Mouse (Mus musculus): ENCODE measurements around the gene Fras1. TPM values are rescaled to one million over a fixed set of nuclear protein-coding genes. Genes with fewer than 3 reads are reported as not detected.

Gene Fras1
- polyA plus RNA-seq, 1 experiment from 2014 or later, result 7.0 TPM

DNA sequence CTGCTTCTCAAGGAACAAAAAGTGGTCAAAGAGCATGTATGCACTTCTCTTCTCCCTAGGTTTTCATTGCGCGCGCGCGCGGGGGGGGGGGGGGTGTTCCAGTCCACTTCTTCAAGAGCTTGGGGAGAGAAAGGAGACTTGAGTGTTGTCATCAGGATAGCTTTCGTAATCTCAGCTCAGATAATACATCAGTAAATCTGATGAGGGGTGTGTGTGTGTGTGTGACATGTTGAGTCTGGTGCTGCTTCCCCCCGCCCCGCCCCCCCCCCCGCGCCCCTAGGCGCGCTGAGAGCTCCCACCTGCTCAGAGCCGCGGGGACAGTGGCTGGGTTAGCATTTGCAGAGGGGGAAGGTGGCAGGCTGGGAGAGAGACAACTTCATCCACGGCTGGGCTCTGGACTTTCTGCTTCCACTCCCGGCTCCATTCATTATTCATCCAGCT, 1.7 kb downstream of the Fras1 start:
- H3K4me3 ChIP-seq, result peak overlapping the region; percentile 66
- H3K9ac ChIP-seq, result peak overlapping the region; percentile 76
- H3K27me3 ChIP-seq, result peaks cover 9% of the 10 kb centered on the region; the same call in 1 of the 2 replicates
- 0 out of 2 replicates have a peak, but pooled peaks have one; percentile 4 for ATAC-seq (ENCODE audit: low FRiP score)
- no peaks in the 10 kb centered on the region for H3K36me3 ChIP-seq
- H3K27ac ChIP-seq, result no peak overlapping the region
- H3K9me3 ChIP-seq, result no peaks in the 10 kb centered on the region
- H3K4me2 ChIP-seq, result peak overlapping the region; percentile 88
- 1% methylated on average over 10 of the region's 17 CpGs for WGBS
- H3K4me1 ChIP-seq (replicated peaks), result peaks cover 23% of the 10 kb centered on the region

DNA sequence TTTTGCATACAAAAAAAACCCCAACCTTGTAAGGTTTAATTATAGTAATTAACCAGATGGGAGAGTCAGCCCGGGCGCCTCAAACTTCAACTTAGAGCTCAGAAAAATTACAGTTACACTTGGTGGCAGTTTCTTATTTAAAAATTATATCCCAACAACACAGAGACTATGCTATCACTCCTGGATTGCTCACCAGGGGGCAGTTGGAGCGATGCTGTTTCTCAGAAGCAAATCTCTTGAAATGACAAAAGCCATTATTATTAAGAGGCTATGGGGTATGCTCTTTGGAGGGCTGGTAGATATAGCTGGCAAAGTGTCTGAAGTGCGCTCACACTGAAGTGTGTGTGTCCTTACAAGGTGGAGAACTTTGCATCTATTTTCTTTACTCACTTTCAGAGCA, 2.5 kb downstream of the Fras1 start:
- H3K36me3 ChIP-seq, result no peaks in the 10 kb centered on the region
- no peaks in the 10 kb centered on the region for H3K9me3 ChIP-seq
- WGBS, result 57% methylated on average over 4 of the region's 4 CpGs
- peak overlapping the region; percentile 88 for H3K4me2 ChIP-seq
- H3K27ac ChIP-seq, result no peak overlapping the region
- H3K4me1 ChIP-seq (replicated peaks), result peaks cover 23% of the 10 kb centered on the region
- H3K9ac ChIP-seq, result no peak overlapping the region
- no peak for ATAC-seq (ENCODE audit: low FRiP score)
- peak overlapping the region; percentile 66; the same call in 1 of the 2 replicates for H3K4me3 ChIP-seq
- H3K27me3 ChIP-seq, result peaks cover 9% of the 10 kb centered on the region; the same call in 1 of the 2 replicates

DNA sequence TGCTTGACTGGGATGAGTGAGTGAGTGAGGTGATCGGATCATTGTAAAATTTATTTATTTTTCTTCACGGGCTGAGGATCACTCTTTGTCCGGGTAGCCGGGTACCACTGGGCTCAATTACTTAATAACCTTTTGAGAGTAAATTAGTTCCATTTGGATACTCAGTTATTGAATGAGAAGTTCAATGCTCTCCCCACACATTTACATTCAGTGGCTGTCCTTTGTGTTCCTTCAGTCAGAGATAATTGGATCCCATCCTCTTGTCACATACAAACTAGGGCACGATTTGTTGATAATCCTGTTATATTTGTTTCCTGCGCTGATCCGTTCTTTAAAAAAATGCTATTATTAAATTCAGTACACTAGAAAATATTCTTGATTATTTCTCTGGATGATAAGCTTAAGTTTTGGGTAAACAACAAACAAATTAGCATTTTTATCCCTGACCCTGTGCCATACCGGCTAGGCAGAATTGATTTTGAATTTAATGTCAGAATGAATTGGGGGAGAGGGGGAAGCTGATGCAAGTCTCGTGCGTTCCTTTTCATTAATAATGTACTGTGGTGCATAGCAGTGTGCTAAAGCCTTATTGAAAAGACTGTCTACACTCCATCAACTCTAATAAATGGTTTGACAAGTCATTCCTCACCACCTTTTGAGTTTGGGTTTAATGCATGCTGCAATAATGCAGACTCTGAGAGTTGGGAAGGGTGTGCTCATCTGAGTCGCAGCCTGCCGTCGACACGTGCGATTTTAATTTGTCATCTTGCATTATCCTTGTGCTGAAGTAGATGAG, 12.6 kb downstream of the Fras1 start:
- H3K9me3 ChIP-seq, result no peaks in the 10 kb centered on the region
- 39% methylated on average over 15 of the region's 15 CpGs for WGBS
- 0 out of 2 replicates have a peak, but pooled peaks have one; percentile 52 for ATAC-seq (ENCODE audit: low FRiP score)
- no peak overlapping the region for H3K4me3 ChIP-seq
- H3K27me3 ChIP-seq, result no peaks in the 10 kb centered on the region
- H3K9ac ChIP-seq, result no peak overlapping the region
- H3K4me1 ChIP-seq (replicated peaks), result peaks cover 4% of the 10 kb centered on the region
- no peaks in the 10 kb centered on the region for H3K36me3 ChIP-seq
- H3K4me2 ChIP-seq, result no peak overlapping the region
- H3K27ac ChIP-seq, result no peak overlapping the region

DNA sequence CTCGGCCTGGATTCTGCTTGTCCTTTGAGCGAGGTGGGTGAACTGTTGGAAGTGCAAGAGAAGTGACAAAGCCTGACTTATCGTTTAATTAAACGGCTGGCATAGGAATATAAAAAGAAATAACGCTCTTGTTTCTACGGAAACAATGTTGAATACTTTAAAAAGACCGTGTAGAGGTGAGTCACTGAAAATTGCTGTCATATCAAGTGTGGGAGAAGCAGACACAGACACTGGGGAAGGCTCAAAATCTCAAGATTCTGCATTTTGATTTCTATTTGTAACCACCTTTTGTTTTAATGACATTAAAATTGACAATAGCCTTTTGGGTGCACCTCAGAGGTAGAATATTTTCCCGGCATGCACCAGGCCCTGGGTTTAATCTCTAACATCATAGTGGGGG, 14.6 kb downstream of the Fras1 start:
- no peak overlapping the region for H3K4me2 ChIP-seq
- H3K9ac ChIP-seq, result no peak overlapping the region
- 91% methylated on average over 8 of the region's 8 CpGs for WGBS

DNA sequence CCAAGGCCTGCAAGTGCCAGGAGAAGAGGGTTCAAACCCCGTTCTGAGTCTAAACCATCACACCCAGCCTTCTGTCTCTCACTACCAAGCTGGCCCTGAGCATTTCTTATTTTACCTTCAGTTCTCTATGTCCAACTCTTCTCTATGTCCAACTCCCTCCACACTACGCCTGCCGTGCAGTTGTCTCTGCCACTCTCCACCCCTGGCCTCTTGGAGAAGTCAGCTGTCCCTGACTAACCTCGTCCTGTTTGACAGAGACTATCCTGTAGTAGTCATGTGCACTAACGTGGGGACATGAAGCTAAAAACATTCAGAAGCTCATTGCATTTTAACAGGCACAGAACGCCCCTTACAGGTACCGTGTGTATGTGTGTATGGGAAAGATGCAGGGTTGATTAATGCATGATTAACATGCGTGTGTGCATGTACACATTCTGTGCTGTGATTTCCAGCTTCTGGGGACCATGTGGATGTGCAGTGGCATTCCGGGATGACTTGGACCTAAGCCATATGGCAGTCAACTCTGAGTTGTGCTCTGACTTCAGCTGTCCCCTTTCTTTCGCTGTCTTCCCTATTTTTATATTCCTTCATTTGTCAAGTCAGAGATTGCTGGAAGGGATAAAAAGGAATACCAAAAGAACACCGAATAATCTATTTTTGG, 16.3 kb downstream of the Fras1 start:
- Histone ChIP-seq H3K9ac (no peak overlapping the region), H3K4me2 (no peak overlapping the region), H3K4me1 (replicated peaks) (peaks cover 4% of the 10 kb centered on the region), H3K27ac (no peak overlapping the region), H3K27me3 (no peaks in the 10 kb centered on the region), H3K36me3 (no peaks in the 10 kb centered on the region), H3K9me3 (no peaks in the 10 kb centered on the region), H3K4me3 (no peak overlapping the region)
- 91% methylated on average over 11 of the region's 11 CpGs for WGBS
- ATAC-seq (ENCODE audit: low FRiP score), result no peak

More for the DNA sequence above, 14.6 kb downstream of the Fras1 start:
- H3K27me3 ChIP-seq, result no peaks in the 10 kb centered on the region
- peaks cover 4% of the 10 kb centered on the region for H3K4me1 ChIP-seq (replicated peaks)
- H3K9me3 ChIP-seq, result no peaks in the 10 kb centered on the region
- no peak overlapping the region for H3K27ac ChIP-seq
- H3K4me3 ChIP-seq, result no peak overlapping the region
- no peaks in the 10 kb centered on the region for H3K36me3 ChIP-seq
- no peak for ATAC-seq (ENCODE audit: low FRiP score)

DNA sequence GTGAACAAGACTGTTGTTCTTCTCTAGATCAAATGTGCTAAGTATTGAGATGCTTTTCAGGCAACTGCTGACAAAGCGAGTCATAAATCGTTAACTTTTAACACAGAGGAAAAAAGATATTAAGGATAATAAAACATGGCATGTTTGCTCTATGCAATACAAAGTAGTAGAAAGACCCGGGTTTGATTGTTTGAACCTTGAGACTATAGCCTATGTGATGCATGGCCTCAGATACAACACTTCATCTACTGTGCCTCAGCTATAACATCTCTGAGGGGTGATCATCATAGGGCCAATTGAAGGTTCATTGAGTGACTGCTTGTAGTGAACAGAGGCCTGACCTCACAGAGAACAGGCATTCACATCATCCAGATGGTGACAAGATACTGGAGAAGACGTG, 17.3 kb downstream of the Fras1 start:
- no peak overlapping the region for H3K9ac ChIP-seq
- no peak overlapping the region for H3K4me3 ChIP-seq
- no peaks in the 10 kb centered on the region for H3K27me3 ChIP-seq
- no peak overlapping the region for H3K27ac ChIP-seq
- H3K9me3 ChIP-seq, result no peaks in the 10 kb centered on the region
- H3K36me3 ChIP-seq, result no peaks in the 10 kb centered on the region
- no peak overlapping the region for H3K4me2 ChIP-seq
- H3K4me1 ChIP-seq (replicated peaks), result peaks cover 4% of the 10 kb centered on the region
- no peak for ATAC-seq (ENCODE audit: low FRiP score)
- 90% methylated on average over 4 of the region's 4 CpGs for WGBS

DNA sequence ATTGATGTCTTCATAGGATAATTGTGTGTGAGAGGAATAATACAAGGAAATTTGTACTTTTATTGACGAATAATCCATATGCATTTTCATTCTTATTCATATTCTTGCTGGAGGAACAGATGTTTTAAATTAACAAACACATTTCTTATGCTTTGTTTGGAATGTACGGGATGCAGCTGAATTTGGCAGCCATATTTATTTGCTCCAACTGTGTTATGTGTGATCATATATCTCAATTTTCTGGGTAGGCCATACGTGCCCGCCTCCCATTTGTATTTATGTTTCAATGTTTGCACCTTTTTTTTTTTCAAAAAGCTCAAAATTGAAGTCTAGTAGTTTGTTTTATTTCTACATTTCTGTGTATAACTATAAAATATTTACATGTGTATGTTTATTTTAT, 21.2 kb downstream of the Fras1 start:
- Histone ChIP-seq H3K4me2 (no peak overlapping the region), H3K9me3 (no peaks in the 10 kb centered on the region), H3K36me3 (no peaks in the 10 kb centered on the region), H3K4me1 (replicated peaks) (no peaks in the 10 kb centered on the region), H3K9ac (no peak overlapping the region), H3K4me3 (no peak overlapping the region), H3K27ac (no peak overlapping the region), H3K27me3 (no peaks in the 10 kb centered on the region)
- no peak for ATAC-seq (ENCODE audit: low FRiP score)
- WGBS, result 90% methylated on average over 4 of the region's 4 CpGs

DNA sequence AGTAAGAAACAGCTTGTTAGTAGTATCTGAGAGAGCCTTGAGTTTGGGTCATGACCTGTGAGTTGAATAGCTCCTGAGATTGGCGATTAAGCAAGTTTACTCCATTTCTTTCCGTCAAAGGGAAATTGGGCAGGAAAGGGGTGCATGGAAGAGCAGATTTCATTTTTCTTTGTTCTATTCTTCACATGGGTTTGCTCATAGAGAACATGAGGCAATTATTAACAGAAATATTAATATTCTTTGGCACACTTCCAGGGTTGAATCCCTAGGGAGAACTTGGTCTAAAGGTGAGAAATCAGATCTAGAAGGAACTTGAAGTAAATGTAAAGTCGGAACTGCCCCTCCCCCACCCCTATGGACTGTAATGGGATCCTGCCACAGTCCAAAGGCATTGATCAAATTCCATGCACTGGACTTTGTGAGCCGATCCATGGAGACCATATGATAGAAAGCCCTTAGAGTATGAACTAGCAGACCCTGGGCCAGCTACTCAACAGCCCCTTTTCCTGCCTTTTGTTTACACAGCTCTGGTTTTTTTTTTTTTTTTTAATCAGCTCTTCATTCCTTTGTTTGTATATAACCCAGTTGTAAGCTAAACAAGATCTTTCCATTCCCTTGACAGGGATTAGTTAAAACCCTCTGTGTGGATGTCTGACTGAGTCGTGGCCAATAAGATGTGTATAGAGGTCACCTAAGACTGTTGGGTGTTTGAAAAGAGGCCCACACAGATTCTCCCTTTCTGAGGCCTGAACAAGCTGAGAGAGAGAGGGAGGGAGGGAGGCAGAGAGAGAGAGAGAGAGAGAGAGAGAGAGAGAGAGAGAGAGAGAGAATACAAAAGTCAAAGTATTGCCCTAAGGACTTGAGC, 22.3 kb downstream of the Fras1 start:
- Histone ChIP-seq H3K9me3 (no peaks in the 10 kb centered on the region), H3K4me3 (no peak overlapping the region), H3K27me3 (no peaks in the 10 kb centered on the region), H3K4me2 (no peak overlapping the region), H3K4me1 (replicated peaks) (no peaks in the 10 kb centered on the region), H3K27ac (no peak overlapping the region), H3K9ac (no peak overlapping the region), H3K36me3 (no peaks in the 10 kb centered on the region)
- no peak for ATAC-seq (ENCODE audit: low FRiP score)
- 68% methylated on average over 5 of the region's 5 CpGs for WGBS

DNA sequence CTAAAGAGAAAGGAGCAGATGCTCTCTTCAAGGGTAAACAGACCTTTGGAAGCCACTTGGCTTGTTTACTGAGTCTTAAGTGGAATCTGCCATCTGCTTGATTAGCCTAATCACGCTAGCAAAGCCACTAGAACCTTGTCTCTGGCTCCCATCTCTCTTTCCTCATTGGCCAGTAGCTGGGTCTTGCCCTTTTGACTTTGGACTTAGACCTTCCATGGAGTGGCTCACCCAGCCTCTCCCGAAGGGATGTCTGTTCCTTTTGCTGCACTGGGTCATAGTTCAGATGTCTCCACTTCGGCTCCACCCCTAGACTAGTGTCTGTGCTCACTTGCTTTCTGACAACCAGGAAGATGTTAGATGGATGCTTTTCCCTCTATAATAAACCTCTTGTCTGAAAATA, 28.8 kb downstream of the Fras1 start:
- no peak for ATAC-seq (ENCODE audit: low FRiP score)

DNA sequence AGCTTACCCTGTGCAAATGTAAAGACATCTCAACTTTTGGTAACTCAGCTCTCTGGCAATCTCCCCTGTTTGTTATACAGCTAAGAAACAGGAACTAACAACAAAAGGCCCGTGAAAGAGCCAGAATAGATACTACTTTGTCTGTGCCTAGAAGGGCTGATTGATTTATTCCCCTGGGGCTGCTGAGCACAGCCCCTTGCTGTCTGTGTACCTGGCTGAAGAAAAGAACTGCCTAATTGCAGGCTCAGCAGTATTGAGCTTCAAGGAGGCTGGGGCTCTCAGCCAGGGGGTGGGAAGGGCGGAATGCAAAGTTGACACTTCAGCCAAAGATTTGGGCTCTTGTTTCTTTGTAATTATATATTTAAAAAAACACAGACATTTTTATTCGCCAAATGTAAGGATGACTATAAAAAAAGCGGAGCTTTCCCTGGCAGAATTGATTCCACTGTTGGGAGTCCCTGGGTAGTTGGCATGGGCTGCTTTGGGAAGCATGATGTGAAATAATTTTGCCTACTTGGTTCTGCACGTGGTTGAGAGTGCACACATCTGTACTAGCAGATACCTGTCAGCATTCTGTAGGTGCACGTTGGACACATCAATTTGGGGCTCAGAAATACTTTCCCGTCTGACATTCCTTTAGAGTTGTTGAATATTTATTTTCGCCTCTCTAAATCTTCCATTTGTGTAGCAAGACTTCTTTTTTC, 31.5 kb downstream of the Fras1 start:
- 61% methylated on average over 8 of the region's 8 CpGs for WGBS

More for the DNA sequence above, 28.8 kb downstream of the Fras1 start:
- no peaks in the 10 kb centered on the region for H3K9me3 ChIP-seq
- H3K4me1 ChIP-seq (replicated peaks), result peaks cover 12% of the 10 kb centered on the region
- H3K27ac ChIP-seq, result no peak overlapping the region
- no peaks in the 10 kb centered on the region for H3K36me3 ChIP-seq
- 75% methylated on average over 3 of the region's 3 CpGs for WGBS
- no peak overlapping the region for H3K9ac ChIP-seq
- H3K27me3 ChIP-seq, result no peaks in the 10 kb centered on the region
- no peak overlapping the region for H3K4me2 ChIP-seq
- no peak overlapping the region for H3K4me3 ChIP-seq

DNA sequence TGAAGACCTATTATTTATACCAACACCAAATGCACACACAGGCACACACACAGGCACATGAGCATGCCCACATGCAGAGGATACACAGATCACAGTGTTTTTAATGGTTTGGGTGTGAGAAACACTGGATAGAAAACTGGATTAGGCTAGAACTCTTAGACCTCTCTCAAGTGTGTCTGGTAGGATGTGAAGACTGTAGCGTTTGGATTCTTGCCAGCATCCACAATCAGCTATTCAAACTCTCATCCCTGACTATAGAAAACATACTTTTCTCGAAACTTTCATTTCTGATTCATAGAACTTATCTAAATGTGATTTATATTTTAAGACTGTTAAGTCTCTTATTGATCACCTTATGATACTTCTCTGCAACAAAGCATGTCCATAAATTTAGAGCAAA, 34.5 kb downstream of the Fras1 start:
- no peak for ATAC-seq (ENCODE audit: low FRiP score)
- no peak overlapping the region for H3K4me2 ChIP-seq
- peaks cover 12% of the 10 kb centered on the region for H3K4me1 ChIP-seq (replicated peaks)
- no peaks in the 10 kb centered on the region for H3K9me3 ChIP-seq
- WGBS, result 86% methylated on average over 2 of the region's 2 CpGs
- no peak overlapping the region for H3K9ac ChIP-seq
- no peaks in the 10 kb centered on the region for H3K27me3 ChIP-seq
- no peak overlapping the region for H3K27ac ChIP-seq
- H3K4me3 ChIP-seq, result no peak overlapping the region
- H3K36me3 ChIP-seq, result no peaks in the 10 kb centered on the region

More for the DNA sequence above, 31.5 kb downstream of the Fras1 start:
- Histone ChIP-seq H3K4me1 (replicated peaks) (peaks cover 12% of the 10 kb centered on the region), H3K36me3 (no peaks in the 10 kb centered on the region), H3K27ac (no peak overlapping the region), H3K9me3 (no peaks in the 10 kb centered on the region), H3K27me3 (no peaks in the 10 kb centered on the region), H3K4me2 (no peak overlapping the region), H3K9ac (no peak overlapping the region), H3K4me3 (no peak overlapping the region)
- ATAC-seq (ENCODE audit: low FRiP score), result no peak

All from hindbrain, embryonic 13.5 days (tissue).